Comparison of ENCODE assay signal across 22 mouse cellular contexts in the genomic region with DNA sequence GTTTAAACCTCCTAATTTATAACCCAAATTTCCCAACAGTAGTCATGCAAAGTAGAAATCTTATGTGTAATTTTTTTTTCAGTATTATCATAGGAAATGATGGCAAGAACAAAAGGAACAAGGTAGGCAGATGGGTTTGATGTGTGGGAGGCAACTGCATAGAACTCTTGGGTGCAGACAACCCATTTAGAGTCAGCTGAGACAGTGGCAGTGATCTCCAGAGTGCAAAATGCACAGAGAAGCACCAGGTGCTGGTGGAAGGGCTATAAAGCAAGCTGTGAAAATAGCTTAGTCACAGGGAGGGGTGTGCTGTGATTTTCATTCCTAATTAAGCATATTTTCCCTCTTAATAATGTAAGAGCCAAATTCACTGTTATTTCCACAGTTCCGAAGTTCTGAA.
DNase-seq lines count a peak whose midpoint lies in the region.
"Had no signal": no experiment of that assay in that cellular context is flagged by ENCODE, and none has a peak within 500 bp of the region (broad histone marks: within the 10 kb centered on the region; RNA-seq: fewer than 3 reads in every experiment).

No protein-coding gene starts in this region.

- peak; percentile 2 to 12 for DNase-seq in frontal cortex, postnatal 36 days (ENCODE audit: low spot score in 2 of 2)
- no peak for DNase-seq in frontal cortex, postnatal 25 days (ENCODE audit: low spot score in 2 of 2)
- DNase-seq in left cerebral cortex, postnatal 25 days (ENCODE audit: low spot score in 2 of 2) = peak; percentile 28
- DNase-seq in left cerebral cortex, postnatal 4 days = no peak
- peak; percentile 43 to 75 for DNase-seq in layer of hippocampus, adult 18-20 months (ENCODE audit: low spot score in 2 of 2)
- DNase-seq in layer of hippocampus, adult 9-11 months = peak; percentile 75
- DNase-seq in cerebellum, adult 8-10 months = no peak
- DNase-seq in thymus, adult 18-20 months = no peak
- DNase-seq: adrenal gland, postnatal 10 days; cerebellum, adult 11 months; cerebellum, adult 9-11 months; embryo, embryonic 11 days; gastrocnemius, adult 2 months; gastrocnemius, postnatal 36 days; heart, adult 18-20 months; heart, postnatal 36 days; kidney, adult 9 months; kidney, postnatal 14 days; lung, embryonic 14.5 days; lung, postnatal 14 days; midbrain, embryonic 14.5 days; thymus, postnatal 4 days had no signal

- intact Hi-C loops in left cerebral cortex, postnatal 25 days (cut with DNase I) = no loop called here
- intact Hi-C loops in left cerebral cortex, postnatal 4 days (cut with DNase I) = no loop called here

Comparison
In these comparisons a context has a peak if more than half of its experiments do, and no peak if none do; other contexts are left out.
1. DNase-seq: peak in frontal cortex, postnatal 36 days (2 of 2), left cerebral cortex, postnatal 25 days (2 of 2), layer of hippocampus, adult 18-20 months (2 of 2) and layer of hippocampus, adult 9-11 months (single experiment); none in frontal cortex, postnatal 25 days (0 of 2), left cerebral cortex, postnatal 4 days (single experiment), cerebellum, adult 8-10 months (single experiment) and thymus, adult 18-20 months (0 of 2).